Mouse (Mus musculus) small intestine, adult 2 months (tissue): ENCODE results near the gene Kat2a. TPM values are rescaled to one million over a fixed set of nuclear protein-coding genes. Genes with fewer than 3 reads are reported as not detected.

Experiments
- H3K27ac ChIP-seq: fragments of 200-500 bp; 2 replicates; pipeline ENCODE4 v1.5.1; 2012; ENCODE audit warnings: low read depth, low read length, control low read depth, inconsistent platforms; ENCODE audit not compliant: insufficient read depth
- H3K27me3 ChIP-seq: fragments of 200-500 bp; 2 replicates; pipeline ENCODE4 v1.6.1; 2012; ENCODE audit warnings: mild to moderate bottlenecking, moderate library complexity, low read length, inconsistent platforms; ENCODE audit not compliant: control insufficient read depth, insufficient read depth
- H3K36me3 ChIP-seq: fragments of 200-500 bp; 2 replicates; pipeline ENCODE4 v1.6.1; 2012; ENCODE audit warnings: mild to moderate bottlenecking, low read length, control low read depth, inconsistent platforms; ENCODE audit not compliant: control insufficient read depth, insufficient read depth
- H3K4me1 ChIP-seq: fragments of 200-500 bp; 2 replicates; pipeline ENCODE4 v1.6.1; 2012; ENCODE audit warnings: low read length, inconsistent platforms, mixed read lengths; ENCODE audit not compliant: control insufficient read depth, insufficient read depth, insufficient read length
- H3K4me3 ChIP-seq: fragments of 200-500 bp; 2 replicates; pipeline ENCODE4 v1.5.1; 2012; ENCODE audit warnings: low read depth, mild to moderate bottlenecking, control low read depth, inconsistent platforms, low read length, moderate library complexity
- CTCF ChIP-seq: fragments of 200-500 bp; IDR thresholded peaks from 2 replicates; pipeline ENCODE4 v1.5.1; 2012; ENCODE audit warnings: low read depth, mild to moderate bottlenecking, control low read depth, inconsistent platforms, low read length, moderate library complexity, mixed read lengths; ENCODE audit not compliant: insufficient replicate concordance, insufficient read length; ENCODE audit errors: extremely low read depth
- POLR2A ChIP-seq: fragments of 200-500 bp; IDR thresholded peaks from 2 replicates; pipeline ENCODE4 v1.6.1; 2012; ENCODE audit warnings: low read depth, mild to moderate bottlenecking, control low read depth, inconsistent platforms, low read length, moderate library complexity
- WGBS: fragments of 180-500 bp; shearing (Covaris S2); methylation state at CpG from one replicate; pipeline ENCODE4 v1.1.7; 2018; 5-methylcytosine and 5-hydroxymethylcytosine counted together
- polyA plus RNA-seq: library from polyadenylated mRNA; depleted of rRNA; stranded (reverse); fragments of >200 nt; gene quantifications from 2 replicates; pipeline ENCODE4 v1.2.3, GENCODE M21; 2012

Gene Kat2a
- polyA plus RNA-seq, 1 experiment: 12.2 TPM

- no peak overlapping the region for H3K27ac ChIP-seq
- H3K4me1 ChIP-seq: peaks cover 16% of the 10 kb centered on the region
- no peaks in the 10 kb centered on the region for H3K27me3 ChIP-seq
- 66% methylated on average over 4 of the region's 4 CpGs for WGBS
- no peak overlapping the region for H3K4me3 ChIP-seq
- peaks cover 25% of the 10 kb centered on the region for H3K36me3 ChIP-seq
- TF ChIP-seq CTCF: no peak
- TF ChIP-seq POLR2A: no peak
These were observed 1.3 kb downstream of the Kat2a start for GRCm38 (mm10) chr11:100710977-100711376.

DNA sequence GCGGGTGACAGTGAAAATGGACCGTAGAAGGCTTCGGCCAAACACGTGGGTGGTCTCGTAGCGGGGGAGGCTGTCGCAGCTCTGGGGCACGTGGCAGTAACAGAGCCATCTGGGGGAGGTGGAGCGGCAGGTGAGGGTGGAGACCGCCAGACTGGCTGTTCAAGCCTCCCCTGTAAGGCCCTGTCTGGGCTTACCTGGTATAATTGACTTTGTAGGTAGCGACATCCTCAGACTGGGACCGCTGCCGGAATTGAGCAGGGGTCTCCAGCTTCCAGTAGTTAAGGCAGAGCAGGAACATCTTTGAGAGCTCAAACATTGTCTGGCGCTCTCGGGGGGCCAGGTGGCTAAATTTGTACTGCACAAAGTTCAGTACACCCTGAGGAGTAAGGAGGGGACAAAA, 1.7 kb downstream of the Kat2a start:
- Histone ChIP-seq H3K4me1 (peaks cover 16% of the 10 kb centered on the region), H3K27ac (no peak overlapping the region), H3K4me3 (no peak overlapping the region), H3K36me3 (peaks cover 21% of the 10 kb centered on the region), H3K27me3 (no peaks in the 10 kb centered on the region)
- TF ChIP-seq POLR2A: no peak
- no peak for TF ChIP-seq CTCF
- 94% methylated on average over 15 of the region's 15 CpGs for WGBS

GRCm38 (mm10) chr11:100709201-100709810, 3.0 kb downstream of the Kat2a start:
- H3K4me3 ChIP-seq: no peak overlapping the region
- no peak overlapping the region for H3K27ac ChIP-seq
- WGBS: 93% methylated on average over 9 of the region's 9 CpGs
- H3K27me3 ChIP-seq: no peaks in the 10 kb centered on the region
- peaks cover 21% of the 10 kb centered on the region; the same call in 1 of the 2 replicates for H3K36me3 ChIP-seq
- TF ChIP-seq POLR2A (no peak), CTCF (no peak)
- peaks cover 16% of the 10 kb centered on the region for H3K4me1 ChIP-seq

DNA sequence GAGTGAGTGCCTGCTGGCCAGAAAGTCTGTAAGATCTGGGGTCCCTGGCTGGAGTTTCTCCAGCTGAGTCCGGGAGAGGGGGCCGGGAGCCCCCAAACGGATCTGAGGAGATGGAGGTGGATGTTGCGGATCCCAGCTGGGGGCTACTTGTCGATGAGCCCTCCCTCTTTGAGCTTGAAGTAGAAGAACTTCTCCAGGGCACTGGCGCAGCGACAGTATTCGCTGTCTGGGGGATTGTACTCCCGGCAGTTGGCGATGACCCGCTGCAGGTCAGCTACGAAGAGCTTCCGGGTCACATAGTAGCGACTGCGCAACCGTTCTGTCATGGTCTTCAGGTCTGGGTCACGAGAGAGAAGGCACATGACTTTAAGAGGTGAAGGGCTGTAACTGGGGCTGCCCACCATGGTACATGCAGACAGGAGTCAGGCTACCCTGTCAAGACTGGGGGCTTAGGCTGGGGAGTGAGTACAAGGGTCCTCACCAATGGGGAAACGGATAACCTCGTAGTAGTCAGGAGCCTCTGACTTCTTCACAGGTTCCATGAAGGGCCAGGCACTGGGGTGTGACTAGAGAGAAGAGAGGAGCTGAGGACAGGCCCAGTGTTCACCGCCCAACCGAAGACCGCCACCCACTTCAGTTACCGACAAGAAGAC, 7.0 kb downstream of the Kat2a start:
- no peak overlapping the region for H3K27ac ChIP-seq
- H3K27me3 ChIP-seq: no peaks in the 10 kb centered on the region
- no peak for TF ChIP-seq POLR2A
- no peak for TF ChIP-seq CTCF
- peaks cover 21% of the 10 kb centered on the region; the same call in 1 of the 2 replicates for H3K36me3 ChIP-seq
- H3K4me1 ChIP-seq: peaks cover 15% of the 10 kb centered on the region
- H3K4me3 ChIP-seq: no peak overlapping the region
- WGBS: 93% methylated on average over 23 of the region's 23 CpGs

DNA sequence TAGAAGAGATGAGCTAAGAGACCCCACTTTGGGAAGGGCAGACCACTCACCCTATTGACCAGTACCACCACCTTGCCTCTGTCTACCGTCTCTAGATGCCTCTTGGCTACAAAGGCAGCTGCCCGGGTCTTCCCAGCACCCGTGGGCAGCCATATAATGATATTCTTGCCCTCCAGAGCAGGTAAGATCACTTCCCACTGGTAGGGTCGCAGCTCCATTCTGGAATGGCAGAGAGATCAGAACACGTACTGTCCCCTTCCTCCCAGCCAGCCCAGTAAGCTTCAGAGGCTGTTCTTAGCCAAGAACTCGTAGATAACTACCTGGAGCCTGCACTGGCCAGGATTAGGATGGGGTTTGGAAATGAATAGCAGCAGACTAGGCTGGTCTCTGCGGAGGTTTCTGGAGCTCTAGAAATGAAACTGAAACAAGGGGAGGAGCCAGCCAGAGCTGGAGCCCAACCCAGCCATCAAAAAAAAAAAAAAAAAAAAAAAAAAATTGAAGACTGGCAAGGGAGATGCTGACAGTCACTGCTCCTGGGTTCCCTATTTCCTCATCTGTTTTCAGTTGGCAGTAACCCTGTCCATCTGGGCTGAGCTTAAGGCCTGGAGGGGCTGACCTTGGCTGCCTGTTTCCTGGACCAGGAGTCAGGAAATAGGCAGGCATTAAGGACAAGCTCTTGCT, 8.3 kb downstream of the Kat2a start, which contains the start of gene Dhx58:
TSS of gene Dhx58 (minus strand) at position 421 of the 681 bp plus-strand sequence.
- TF ChIP-seq CTCF (no peak), POLR2A (peak; percentile 18; the same call in 1 of the 2 replicates)
- peak within 1 kb of the TSS; percentile 52 for H3K4me3 ChIP-seq
- H3K4me1 ChIP-seq: peaks cover 15% of the 10 kb centered on the region
- peaks cover 18% of the 10 kb centered on the region; the same call in 1 of the 2 replicates for H3K36me3 ChIP-seq
- peak within 1 kb of the TSS; percentile 51 for H3K27ac ChIP-seq
- no peaks in the 10 kb centered on the region for H3K27me3 ChIP-seq
- WGBS: 17% methylated on average over 7 of the region's 7 CpGs

- no peak for TF ChIP-seq POLR2A
- no peak for TF ChIP-seq CTCF
- Histone ChIP-seq H3K27ac (0 out of 2 replicates have a peak overlapping the region, but pooled peaks have one; percentile 14), H3K4me3 (peak overlapping the region; percentile 52), H3K27me3 (no peaks in the 10 kb centered on the region), H3K4me1 (peaks cover 15% of the 10 kb centered on the region), H3K36me3 (peaks cover 17% of the 10 kb centered on the region; the same call in 1 of the 2 replicates)
- 50% methylated on average over 11 of the region's 11 CpGs for WGBS
These were observed 8.9 kb downstream of the Kat2a start for GRCm38 (mm10) chr11:100703366-100703765.

GRCm38 (mm10) chr11:100702906-100703305, 9.4 kb downstream of the Kat2a start:
- Histone ChIP-seq H3K27ac (0 out of 2 replicates have a peak overlapping the region, but pooled peaks have one; percentile 14), H3K27me3 (no peaks in the 10 kb centered on the region), H3K36me3 (peaks cover 14% of the 10 kb centered on the region; the same call in 1 of the 2 replicates), H3K4me3 (peak overlapping the region; percentile 52), H3K4me1 (peaks cover 15% of the 10 kb centered on the region)
- WGBS: 47% methylated on average over 7 of the region's 7 CpGs
- TF ChIP-seq POLR2A (no peak), CTCF (no peak)
